Mouse (Mus musculus) heart, embryonic 16.5 days (tissue): ENCODE data around the gene Sigmar1. TPM values are rescaled to one million over a fixed set of nuclear protein-coding genes. Genes with fewer than 3 reads are reported as not detected.
A peak's percentile ranks its signal among the peaks of the same experiment; 100 is the strongest.
"Not testable (repeated sequence)": the region's sequence is repeated elsewhere in the genome, so short reads cannot be mapped to it uniquely, and the experiment has no call there.

Experiments used
- ATAC-seq: fragments of 200-750 bp; cut with Nextera tagmentation; replicated peaks from 2 replicates; pipeline ENCODE4 v1.8.0; 2017; ENCODE audit warnings: moderate number of reproducible peaks; ENCODE audit not compliant: insufficient read depth, low FRiP score; ENCODE audit errors: extremely low read depth
- H3K27ac ChIP-seq: fragments of 300-500 bp; sonication (generic); 2 replicates; pipeline ENCODE4 v1.5.1; 2014; ENCODE audit warnings: mild to moderate bottlenecking, low read length, control low read depth, moderate library complexity
- H3K27me3 ChIP-seq: fragments of 300-500 bp; sonication (generic); 2 replicates; pipeline ENCODE4 v1.6.1; 2014; ENCODE audit warnings: low read length, mixed read lengths; ENCODE audit not compliant: control insufficient read depth, insufficient read depth
- H3K36me3 ChIP-seq: fragments of 300-500 bp; sonication (generic); 2 replicates; pipeline ENCODE4 v1.6.1; 2014; ENCODE audit not compliant: control insufficient read depth, insufficient read depth
- H3K4me1 ChIP-seq: fragments of 300-500 bp; sonication (generic); 2 replicates; pipeline ENCODE4 v1.6.1; 2014; ENCODE audit warnings: low read length, mixed read lengths; ENCODE audit not compliant: control insufficient read depth, insufficient read depth
- H3K4me2 ChIP-seq: fragments of 300-500 bp; sonication (generic); 2 replicates; pipeline ENCODE4 v1.6.1; 2014; ENCODE audit warnings: low read depth, mild to moderate bottlenecking, control low read depth, low read length
- H3K4me3 ChIP-seq: fragments of 300-500 bp; sonication (generic); 2 replicates; pipeline ENCODE4 v1.5.1; 2014; ENCODE audit warnings: mild to moderate bottlenecking, control low read depth, low read length
- H3K9ac ChIP-seq: fragments of 300-500 bp; sonication (generic); 2 replicates; pipeline ENCODE4 v1.6.1; 2014; ENCODE audit warnings: low read length, control low read depth
- H3K9me3 ChIP-seq: fragments of 300-500 bp; sonication (generic); replicated peaks from 2 replicates; pipeline ENCODE4 v1.6.1; 2016; ENCODE audit warnings: low read length; ENCODE audit not compliant: control insufficient read depth
- WGBS: fragments of 180-500 bp; shearing (Covaris S2); extraction: QIAGEN DNeasy Blood & Tissue Kit; methylation state at CpG from one replicate; pipeline ENCODE4 v1.1.7; 2014; 5-methylcytosine and 5-hydroxymethylcytosine counted together
- polyA plus RNA-seq: library from polyadenylated mRNA; unstranded; fragments of >200 nt; fragmentation: Nextera tagmentation; extraction: Ambion mirVana; gene quantifications from 2 replicates; pipeline ENCODE4 v1.2.1, GENCODE M21; 2015

Gene Sigmar1
- 60.5 and 61.7 TPM in 2 replicates for polyA plus RNA-seq

DNA sequence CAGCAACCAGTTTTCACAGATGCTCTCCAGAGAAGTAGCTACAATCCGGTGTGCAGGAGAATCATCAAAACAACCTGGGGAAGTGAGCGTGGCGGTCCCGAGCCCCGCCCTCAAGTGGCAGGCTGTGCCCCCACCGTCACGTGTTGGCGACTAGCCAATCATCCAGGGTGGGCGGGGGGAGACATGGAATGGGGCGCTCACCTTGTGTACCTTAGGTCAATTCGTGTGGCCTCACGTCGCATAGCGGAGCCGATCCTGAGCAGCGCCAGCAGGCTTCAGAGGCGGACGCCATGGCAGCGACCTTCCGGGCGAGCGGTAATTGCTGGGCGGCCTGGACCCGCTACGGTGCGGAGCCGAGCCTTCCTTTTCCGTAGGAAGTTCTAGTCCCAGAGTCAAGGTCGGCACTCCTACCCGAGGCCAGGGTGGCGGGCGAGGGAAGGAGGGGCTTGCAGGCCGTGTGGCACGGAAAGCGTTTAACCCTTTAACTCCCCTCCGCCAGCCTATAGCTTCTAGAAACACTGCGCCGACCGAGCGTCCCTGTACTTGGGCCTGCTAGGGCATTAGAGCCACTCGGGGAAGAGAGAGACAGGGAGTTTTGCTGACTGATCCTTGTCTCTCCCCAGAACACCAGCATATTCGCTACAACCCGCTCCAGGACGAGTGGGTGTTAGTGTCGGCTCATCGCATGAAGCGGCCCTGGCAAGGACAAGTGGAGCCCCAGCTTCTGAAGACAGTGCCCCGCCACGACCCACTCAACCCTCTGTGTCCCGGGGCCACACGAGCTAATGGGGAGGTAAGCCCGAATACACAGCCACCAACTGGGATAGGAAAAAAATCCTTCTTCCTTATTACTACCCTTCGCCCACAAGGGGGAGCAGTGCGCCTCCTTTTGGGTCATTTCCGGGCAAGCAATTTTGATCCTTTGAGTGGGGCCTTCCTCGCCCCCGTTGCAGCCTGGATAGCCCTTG lies at the start of gene Sigmar1:
Gene Sigmar1 (minus strand): TSS at position 820 of the 968 bp plus-strand sequence.
- Histone ChIP-seq H3K4me2 (peak within 1 kb of the TSS; percentile 80), H3K36me3 (peaks cover 11% of the 10 kb centered on the region), H3K9me3 (no peaks in the 10 kb centered on the region), H3K9ac (peak within 1 kb of the TSS; percentile 87), H3K27ac (peak within 1 kb of the TSS; percentile 97), H3K4me3 (peak within 1 kb of the TSS; percentile 85), H3K4me1 (peaks cover 30% of the 10 kb centered on the region), H3K27me3 (no peaks in the 10 kb centered on the region)
- ATAC-seq: peak; percentile 71
- under 1% methylated on average over 56 of the region's 57 CpGs for WGBS

- ATAC-seq, H3K4me3 ChIP-seq, H3K27me3 ChIP-seq, H3K27ac ChIP-seq, H3K9me3 ChIP-seq, H3K36me3 ChIP-seq, H3K9ac ChIP-seq, H3K4me2 ChIP-seq, H3K4me1 ChIP-seq: not testable (repeated sequence)
- 60% methylated on average over 3 of the region's 3 CpGs for WGBS
Observed at GRCm38 (mm10) chr4:41783197-41783596, 27.2 kb upstream of the Sigmar1 start.

- H3K9ac ChIP-seq, H3K36me3 ChIP-seq, H3K27me3 ChIP-seq, H3K4me3 ChIP-seq, H3K4me2 ChIP-seq, ATAC-seq, H3K9me3 ChIP-seq, H3K4me1 ChIP-seq, H3K27ac ChIP-seq: not testable (repeated sequence)
- WGBS: 44% methylated on average over 4 of the region's 4 CpGs
Observed at GRCm38 (mm10) chr4:41782711-41783110, 26.8 kb upstream of the Sigmar1 start.

GRCm38 (mm10) chr4:41781748-41782485 lies 26.0 kb upstream of the Sigmar1 start:
- not testable (repeated sequence) for H3K4me3 ChIP-seq

DNA sequence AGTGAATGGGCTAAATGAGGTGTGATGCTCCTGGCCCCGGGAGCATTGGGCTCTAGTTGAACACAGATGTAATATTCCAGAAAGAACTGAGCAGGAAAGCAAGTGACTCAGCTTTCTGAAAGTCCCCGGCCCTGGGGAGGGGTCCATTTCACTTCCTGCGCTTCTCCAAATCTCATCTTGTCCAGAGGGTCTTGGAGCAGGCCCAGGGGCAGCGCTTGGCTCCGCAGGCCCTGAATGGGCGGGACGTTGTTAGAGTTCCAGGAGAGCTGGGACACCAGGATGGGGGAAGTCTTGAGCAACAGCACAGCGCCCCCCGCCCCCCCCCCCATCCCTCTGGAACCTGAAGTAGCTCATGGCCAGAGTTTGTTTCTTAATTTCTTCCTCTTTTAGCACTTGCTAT lies 25.3 kb upstream of the Sigmar1 start:
- H3K36me3 ChIP-seq, ATAC-seq, H3K27ac ChIP-seq, H3K27me3 ChIP-seq, H3K4me2 ChIP-seq, H3K9me3 ChIP-seq, H3K9ac ChIP-seq, H3K4me3 ChIP-seq, H3K4me1 ChIP-seq: not testable (repeated sequence)
- WGBS: 16% methylated on average over 7 of the region's 9 CpGs

More at GRCm38 (mm10) chr4:41781748-41782485, 26.0 kb upstream of the Sigmar1 start:
- not testable (repeated sequence) for H3K4me1 ChIP-seq, H3K9ac ChIP-seq, H3K27me3 ChIP-seq, H3K36me3 ChIP-seq, H3K27ac ChIP-seq, ATAC-seq, H3K9me3 ChIP-seq
- 11% methylated on average over 14 of the region's 21 CpGs for WGBS
- peak overlapping the region; percentile 36 for H3K4me2 ChIP-seq

GRCm38 (mm10) chr4:41775840-41776239 lies 19.9 kb upstream of the Sigmar1 start:
- H3K9me3 ChIP-seq, ATAC-seq, H3K27ac ChIP-seq, H3K27me3 ChIP-seq, H3K36me3 ChIP-seq, H3K4me2 ChIP-seq, H3K9ac ChIP-seq, H3K4me1 ChIP-seq, H3K4me3 ChIP-seq: not testable (repeated sequence)
- WGBS: 83% methylated on average over 1 of the region's 1 CpGs

- H3K27ac ChIP-seq: peak overlapping the region; percentile 28
- not testable (repeated sequence) for H3K4me3 ChIP-seq, H3K9me3 ChIP-seq, H3K27me3 ChIP-seq, H3K36me3 ChIP-seq, H3K9ac ChIP-seq, ATAC-seq, H3K4me1 ChIP-seq
- H3K4me2 ChIP-seq: peak overlapping the region; percentile 51
- 76% methylated on average over 3 of the region's 3 CpGs for WGBS
Observed at GRCm38 (mm10) chr4:41774506-41774905, 18.5 kb upstream of the Sigmar1 start.

GRCm38 (mm10) chr4:41774002-41774401 lies 18.0 kb upstream of the Sigmar1 start, which contains the start of gene Ccl27a:
Gene Ccl27a (minus strand): TSS chr4:41774247.
- WGBS: 1% methylated on average over 12 of the region's 14 CpGs
- not testable (repeated sequence) for H3K27me3 ChIP-seq
- H3K27ac ChIP-seq: peak within 1 kb of the TSS; percentile 51

GRCm38 (mm10) chr4:41773502-41773901 lies 17.5 kb upstream of the Sigmar1 start:
- not testable (repeated sequence) for H3K36me3 ChIP-seq, H3K9ac ChIP-seq, H3K4me1 ChIP-seq, H3K27me3 ChIP-seq, H3K9me3 ChIP-seq, ATAC-seq
- peak overlapping the region; percentile 59 for H3K4me2 ChIP-seq
- H3K27ac ChIP-seq: peak overlapping the region; percentile 51; the same call in 1 of the 2 replicates
- WGBS: 1% methylated on average over 20 of the region's 25 CpGs
- H3K4me3 ChIP-seq: peak overlapping the region; percentile 47

More at GRCm38 (mm10) chr4:41774002-41774401, 18.0 kb upstream of the Sigmar1 start, which contains the start of gene Ccl27a:
- H3K9ac ChIP-seq, H3K9me3 ChIP-seq, ATAC-seq, H3K4me1 ChIP-seq, H3K36me3 ChIP-seq: not testable (repeated sequence)
- Histone ChIP-seq H3K4me2 (peak within 1 kb of the TSS; percentile 59), H3K4me3 (peak within 1 kb of the TSS; percentile 47)
